Mouse (Mus musculus): ENCODE data around the gene Gucy2d.

Gene Gucy2d

DNA sequence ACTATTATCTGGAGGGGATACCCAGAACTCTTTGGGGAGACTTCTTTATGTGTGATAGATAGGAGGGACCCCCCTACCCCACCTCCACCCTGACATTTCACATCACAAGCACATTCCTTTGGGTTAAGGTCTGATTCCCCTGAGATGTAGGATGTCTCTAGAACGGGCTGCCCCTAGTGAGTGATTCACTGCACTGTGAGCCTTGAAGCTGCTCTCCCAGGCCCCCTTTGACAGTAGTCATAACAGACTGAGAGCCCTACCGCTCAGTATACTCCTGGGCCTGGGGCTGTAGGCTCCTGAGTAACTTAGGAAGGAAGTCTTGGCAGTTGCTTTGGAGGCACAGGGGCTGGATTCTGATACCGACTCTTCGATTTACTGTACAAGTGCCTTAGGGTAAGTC is 50.1 kb downstream of the Gucy2d start:
- DNase-seq (ENCODE audit: low spot score): no peak

DNA sequence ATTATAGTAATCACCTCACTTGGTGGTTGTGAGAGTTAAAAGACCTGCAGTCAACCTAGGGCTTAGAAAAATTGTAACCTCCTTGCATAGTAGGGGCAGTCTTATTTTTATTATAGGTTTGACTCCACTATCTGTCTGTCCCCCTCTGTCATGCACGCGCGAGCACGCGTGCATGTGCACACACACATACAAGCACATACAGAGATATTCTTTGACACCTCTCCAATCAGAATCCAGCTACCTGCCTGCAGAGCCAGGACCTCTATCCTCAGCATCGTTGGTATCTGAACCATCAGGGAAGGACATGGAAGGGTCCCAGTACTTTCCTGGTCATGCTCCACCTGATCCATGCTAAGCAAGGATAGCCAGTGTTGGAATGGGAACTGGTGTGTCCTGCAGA is 50.7 kb downstream of the Gucy2d start:
- DNase-seq (ENCODE audit: low spot score): no peak

DNA sequence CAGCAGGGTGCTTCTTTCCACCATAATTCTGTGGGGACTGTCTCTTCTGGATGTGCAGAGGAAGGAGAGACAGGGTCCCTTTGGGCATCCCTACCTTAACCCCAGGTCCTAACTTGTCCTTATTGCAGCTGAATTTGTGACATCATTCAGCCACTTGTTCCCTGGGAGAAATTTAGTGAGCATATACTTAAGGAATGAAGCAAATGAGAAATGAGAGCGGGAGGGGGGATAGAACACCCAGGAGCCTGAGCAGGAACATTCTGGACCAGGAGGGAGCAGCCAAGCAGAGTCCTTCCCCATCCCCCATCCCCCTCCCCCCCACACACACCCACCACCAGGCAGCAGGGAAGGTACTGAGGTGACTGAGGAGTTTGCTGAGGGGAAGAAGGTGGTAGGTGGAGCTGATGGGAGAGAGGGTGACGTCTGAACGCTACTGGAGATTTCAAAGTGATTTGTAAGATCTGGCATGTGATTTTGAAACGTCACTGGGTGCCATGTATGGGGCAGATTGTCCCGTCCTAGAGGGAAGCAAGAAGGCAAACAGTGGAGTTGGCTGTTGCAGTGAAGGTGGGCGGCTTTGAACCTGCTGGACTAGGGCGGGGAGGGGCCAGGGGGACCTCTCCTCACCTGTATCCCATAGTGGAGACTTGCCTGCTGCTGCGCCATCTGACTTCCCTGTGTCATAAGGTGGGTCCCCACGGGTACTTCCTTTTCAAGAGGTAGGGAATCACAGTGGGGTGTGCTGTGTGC is 51.4 kb downstream of the Gucy2d start:
- no peak for DNase-seq (ENCODE audit: low spot score)

DNA sequence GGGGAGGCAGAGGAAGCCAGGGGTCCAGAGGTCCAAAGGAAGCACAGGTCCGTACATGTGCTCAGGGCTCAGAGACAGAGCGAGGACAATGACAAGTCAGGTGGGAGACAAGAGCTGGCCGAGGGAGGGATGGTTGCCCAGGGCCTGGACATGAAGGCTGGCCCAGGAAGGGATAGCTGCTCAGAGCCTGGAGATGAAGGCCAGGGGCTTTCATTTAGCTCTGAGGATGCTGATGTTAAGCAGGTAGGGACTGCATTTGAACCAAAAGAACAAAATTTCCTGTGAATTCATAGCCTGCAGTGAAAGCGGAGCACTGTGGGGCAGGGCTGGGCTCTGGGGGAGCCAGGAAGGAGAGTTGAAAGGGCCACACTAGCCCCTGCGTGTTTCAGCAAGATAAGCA is 52.1 kb downstream of the Gucy2d start:
- no peak for DNase-seq (ENCODE audit: low spot score)

DNA sequence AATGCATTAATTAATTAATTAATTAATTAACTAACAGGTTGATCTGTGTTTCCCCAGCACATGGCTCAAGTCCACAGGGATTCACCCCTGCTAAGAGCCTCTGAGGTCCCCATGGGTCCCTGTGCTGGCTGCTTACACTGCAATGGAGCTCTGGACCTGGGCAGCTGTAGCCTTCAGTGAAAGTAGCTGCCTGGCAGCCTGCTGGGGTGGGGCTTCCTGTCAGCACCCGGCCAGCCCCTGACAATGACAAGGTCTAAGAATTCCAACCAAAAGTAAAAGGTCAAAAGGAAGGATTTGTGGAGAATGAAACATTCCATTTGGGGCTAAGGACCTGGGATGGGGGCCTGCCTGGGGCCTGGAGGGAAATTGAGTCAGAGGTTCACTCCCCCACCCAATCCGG is 53.1 kb downstream of the Gucy2d start:
- DNase-seq (ENCODE audit: low spot score): no peak

DNA sequence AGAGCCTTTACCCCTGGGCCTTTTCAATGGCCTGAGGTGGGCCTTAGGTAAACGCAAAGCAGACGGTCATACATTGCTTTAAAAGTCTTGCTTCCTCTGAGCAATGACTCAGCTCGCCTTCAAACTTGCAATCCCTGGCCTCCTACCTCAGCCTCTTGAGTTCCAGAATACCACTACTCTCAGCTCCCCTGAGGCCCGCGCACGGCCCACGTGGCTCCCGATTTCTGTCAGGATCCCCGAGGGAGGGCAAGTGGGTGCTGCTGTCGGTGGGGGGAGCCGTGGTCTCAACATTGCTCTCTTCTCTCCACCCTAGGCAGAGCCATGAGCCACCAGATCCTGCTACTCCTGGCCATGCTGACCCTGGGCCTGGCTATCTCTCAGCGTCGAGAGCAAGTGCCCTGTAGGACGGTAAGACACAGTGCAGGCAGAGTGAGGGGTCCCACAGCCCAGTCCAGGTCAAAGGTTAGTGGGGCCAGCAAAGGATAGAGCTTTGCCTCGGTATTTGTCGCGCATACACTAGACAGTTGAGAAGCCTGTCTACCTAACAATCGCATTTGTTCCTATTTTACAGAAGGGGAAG is 53.8 kb downstream of the Gucy2d start:
- no peak for DNase-seq (ENCODE audit: low spot score)

DNA sequence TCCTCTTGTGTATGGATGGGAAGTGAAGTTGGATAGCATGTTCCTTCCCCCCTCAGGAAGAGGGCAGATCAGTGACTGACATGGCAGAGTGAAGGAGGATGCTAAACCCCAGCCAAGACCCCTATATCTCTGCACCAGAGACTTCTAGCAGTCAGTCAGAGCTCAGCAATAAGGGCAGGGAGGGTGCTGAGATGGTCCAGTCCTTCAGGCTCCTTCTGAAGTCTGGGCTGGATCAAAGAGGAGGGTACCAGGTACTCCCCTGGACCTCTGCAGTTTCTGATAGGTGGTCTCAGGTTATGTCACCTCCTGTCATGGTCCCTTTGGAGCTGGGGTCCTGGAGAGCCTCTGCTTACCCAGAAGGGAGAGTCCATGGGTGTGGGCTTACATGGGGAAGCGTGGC is 55.4 kb downstream of the Gucy2d start:
- no peak for DNase-seq (ENCODE audit: low spot score)

DNA sequence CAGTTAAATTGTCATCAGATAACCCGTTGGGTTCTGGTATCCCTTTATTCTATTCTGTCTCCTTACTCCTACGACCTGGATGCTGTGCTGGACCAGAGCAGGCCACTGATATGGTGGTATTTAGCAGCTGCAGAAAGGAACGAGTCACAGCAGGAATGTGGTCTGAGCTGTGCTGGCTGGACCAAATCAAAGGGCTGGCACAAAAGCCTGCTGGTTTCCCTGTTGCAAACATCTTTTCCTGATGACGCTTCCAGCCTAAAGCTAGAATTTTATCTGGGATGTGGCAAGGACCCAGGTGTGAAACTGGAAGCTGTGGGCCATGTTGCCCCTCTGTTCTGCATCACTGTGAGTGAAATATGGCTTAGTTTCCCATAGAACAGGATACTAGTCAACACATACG is 57.2 kb downstream of the Gucy2d start:
- DNase-seq (ENCODE audit: low spot score): no peak

DNA sequence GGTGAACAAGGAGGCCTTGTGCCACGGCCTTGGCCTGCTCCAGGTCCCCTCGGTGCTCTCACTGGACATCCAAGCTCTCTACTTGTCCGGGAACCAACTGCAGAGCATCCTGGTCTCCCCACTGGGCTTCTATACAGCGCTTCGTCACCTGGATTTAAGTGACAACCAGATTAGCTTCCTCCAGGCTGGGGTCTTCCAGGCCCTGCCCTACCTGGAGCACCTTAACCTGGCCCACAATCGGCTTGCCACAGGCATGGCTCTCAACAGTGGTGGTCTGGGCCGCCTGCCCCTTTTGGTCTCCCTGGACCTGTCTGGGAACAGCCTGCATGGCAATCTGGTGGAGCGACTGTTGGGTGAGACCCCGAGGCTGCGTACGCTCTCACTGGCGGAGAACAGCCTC is 57.9 kb downstream of the Gucy2d start:
- DNase-seq (ENCODE audit: low spot score): no peak

DNA sequence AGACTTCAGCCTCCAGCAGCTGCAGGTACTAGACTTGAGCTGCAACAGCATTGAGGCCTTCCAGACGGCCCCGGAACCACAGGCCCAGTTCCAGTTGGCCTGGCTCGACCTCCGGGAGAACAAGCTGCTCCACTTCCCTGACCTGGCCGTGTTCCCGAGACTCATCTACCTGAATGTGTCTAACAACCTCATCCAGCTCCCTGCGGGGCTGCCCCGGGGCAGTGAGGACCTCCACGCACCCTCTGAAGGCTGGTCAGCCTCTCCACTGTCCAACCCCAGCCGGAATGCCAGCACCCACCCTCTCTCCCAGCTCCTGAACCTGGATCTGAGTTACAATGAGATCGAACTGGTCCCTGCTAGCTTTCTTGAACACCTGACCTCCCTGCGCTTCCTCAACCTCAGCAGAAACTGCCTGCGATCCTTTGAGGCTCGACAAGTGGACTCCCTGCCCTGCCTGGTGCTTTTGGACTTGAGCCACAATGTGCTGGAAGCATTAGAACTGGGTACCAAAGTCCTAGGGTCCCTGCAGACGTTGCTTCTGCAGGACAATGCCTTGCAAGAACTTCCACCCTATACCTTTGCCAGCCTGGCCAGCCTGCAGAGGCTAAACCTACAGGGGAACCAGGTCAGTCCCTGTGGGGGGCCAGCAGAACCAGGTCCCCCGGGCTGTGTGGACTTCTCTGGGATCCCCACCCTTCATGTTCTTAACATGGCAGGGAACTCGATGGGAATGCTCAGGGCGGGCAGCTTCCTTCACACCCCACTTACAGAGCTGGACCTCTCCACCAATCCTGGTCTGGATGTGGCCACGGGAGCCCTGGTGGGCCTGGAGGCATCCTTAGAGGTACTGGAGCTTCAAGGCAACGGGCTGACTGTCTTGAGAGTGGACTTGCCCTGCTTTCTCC is 58.7 kb downstream of the Gucy2d start:
- DNase-seq (ENCODE audit: low spot score): no peak

DNA sequence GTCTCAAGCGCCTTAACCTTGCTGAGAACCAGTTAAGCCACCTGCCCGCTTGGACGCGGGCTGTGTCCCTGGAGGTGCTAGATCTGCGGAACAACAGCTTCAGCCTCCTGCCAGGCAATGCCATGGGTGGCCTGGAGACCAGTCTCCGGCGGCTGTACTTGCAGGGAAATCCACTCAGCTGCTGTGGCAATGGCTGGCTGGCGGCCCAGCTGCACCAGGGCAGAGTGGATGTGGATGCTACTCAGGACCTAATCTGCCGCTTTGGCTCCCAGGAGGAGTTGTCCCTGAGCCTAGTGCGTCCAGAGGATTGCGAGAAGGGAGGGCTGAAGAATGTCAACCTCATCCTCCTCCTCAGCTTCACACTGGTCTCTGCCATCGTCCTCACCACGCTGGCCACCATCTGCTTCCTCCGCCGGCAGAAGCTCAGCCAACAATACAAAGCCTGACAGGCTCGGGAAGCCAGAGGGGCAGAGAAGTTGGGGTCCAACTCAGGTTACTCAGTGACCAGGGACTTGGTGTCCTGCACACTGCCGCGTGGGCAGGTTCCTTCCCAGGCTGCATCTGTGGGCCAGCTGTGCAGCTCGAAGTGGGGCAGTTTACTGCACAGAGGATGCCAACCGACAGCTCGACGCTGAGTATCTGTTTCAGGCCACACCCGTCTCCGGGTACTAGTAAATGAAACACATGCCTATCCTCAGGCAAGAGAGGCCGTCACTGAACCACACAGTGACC is 59.5 kb downstream of the Gucy2d start:
- DNase-seq (ENCODE audit: low spot score): no peak

DNA sequence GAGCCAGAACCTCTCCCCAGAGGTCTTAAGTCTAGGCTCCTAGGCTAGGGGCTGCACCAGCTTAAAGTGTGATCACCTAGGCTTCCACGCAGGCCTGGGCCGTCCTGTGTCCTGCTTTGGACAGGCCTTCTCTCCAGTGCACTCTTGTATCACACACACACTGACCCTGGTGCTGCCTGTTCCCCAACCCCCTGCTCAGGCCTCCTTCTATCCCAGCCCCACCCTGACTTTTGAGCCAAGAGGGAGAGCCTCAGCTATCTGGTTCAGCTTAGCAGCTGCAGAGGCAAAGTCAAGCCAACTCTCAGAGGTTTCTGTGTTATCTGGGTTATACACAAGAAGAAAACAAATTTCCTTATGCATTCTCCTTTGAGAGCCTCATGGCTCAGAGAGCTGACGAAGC is 60.3 kb downstream of the Gucy2d start:
- no peak for DNase-seq (ENCODE audit: low spot score)

DNA sequence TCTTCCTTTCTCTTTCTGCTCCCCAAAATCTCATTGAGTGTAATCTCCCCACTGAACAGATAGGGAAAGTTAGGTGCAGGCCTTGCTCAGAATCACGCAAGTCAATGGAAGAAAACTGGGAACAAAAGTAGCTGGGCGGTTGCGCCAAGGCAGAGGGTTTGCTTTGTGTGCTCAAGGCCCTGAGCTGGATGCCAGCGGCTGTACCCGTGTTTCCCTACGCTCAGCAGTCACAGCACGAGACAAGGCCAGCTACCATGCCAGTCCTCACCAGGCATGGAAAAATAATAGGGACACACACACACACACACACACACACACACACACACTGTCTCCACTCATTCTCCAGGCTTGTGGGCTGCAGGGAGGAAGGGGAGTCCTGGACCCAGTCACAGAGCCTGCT is 60.9 kb downstream of the Gucy2d start:
- DNase-seq (ENCODE audit: low spot score): no peak

DNA sequence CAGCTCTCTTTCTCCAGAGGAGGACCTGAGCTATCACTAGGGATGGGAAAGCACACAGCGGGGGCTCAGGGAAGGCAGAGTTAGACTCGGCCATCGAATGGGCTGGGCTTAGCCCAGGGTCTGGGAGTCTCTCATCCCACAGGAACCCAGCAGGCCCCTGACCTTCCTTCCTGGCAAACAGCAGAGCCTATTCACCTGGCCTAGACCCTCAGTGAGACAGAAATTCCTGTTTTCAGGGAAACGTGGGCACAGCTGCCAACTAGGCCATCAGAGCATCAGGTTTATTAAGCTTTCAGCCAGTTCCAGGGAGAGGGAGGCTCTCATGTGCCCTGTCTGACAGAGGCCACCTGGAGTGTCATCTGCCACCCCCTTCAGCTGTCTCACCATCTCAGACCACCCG is 62.7 kb downstream of the Gucy2d start:
- DNase-seq (ENCODE audit: low spot score): no peak

DNA sequence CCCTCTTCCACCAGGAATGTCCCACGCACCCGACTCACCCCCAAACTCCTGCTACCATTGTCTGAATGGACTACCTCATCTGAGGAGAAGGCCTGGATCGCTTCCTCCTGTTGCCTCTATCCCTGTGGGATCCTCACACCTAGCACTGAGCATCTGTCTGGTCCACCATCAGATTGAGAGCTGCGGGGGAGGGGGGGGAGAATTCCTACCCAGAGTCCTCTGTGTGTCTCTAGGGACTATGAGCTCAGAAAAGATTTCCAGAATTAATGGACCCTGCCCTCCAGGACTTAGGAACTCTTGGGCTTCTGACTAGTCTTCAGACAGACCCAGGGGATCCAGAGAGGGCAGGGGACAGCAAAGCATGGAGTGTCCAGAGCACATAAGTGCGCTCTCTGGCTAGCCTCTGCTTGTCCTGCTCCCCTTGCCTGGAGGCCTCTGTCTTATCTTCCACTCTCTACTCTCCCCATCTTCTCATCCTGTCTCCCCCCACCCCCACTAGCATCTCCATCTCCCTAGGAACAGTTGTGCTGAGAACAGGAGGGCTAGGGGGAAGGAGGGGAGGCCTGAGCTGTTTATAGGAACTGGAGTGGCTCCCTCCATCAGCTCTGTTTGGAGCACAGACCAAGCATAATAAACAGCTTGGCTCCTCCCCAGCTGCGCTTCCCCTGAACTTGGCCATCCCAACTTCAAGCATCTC is 63.9 kb downstream of the Gucy2d start:
- DNase-seq (ENCODE audit: low spot score): peak; percentile 40

DNA sequence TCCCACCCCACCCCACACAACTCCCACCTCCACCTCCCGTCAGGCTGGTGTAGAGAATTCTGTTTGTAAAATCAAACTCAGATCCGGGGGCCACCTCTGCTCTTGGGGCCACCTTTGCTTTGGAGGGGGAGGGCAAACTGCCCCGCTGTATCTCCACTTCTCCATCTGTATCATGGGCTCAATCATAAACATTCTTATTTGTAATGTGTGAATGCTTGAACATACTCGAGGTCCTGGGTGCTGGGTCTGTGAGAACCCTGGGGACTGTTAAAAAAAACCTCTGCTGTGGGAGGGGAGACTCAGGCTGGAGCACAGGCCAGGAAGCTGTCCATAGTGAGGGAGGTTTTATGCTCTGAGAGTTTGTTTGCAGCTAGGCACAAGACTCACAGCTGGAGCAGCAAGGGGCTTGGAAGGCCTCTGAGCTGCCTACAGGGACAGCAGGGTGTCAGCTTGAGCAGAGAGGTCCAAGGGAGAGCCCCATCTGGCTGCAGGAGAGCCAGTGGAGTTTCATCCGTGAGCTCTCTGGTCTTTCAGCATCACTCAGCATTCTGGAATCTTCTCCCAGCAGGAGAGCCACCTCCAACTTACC is 64.6 kb downstream of the Gucy2d start:
- DNase-seq (ENCODE audit: low spot score): no peak

DNA sequence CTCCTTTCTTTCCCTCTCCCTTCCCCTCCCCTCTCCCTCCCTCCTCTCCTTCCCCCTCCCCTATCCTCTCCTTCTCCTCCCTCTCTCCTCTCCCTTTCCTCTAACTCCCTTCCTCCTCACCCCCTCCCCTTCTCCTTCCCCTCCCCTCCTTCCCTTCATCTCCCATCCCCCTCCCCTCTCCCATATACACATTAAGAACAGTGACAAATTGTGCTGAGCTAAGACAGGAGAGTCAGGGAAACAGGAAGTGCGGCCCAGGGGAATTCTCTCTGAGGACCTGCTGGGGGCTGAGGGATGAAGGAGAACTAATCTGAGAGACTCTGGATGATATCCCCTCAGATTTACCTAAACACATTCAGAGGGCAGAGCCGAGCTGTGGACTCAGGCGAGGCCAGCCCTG is 65.4 kb downstream of the Gucy2d start:
- DNase-seq (ENCODE audit: low spot score): peak; percentile 61

DNA sequence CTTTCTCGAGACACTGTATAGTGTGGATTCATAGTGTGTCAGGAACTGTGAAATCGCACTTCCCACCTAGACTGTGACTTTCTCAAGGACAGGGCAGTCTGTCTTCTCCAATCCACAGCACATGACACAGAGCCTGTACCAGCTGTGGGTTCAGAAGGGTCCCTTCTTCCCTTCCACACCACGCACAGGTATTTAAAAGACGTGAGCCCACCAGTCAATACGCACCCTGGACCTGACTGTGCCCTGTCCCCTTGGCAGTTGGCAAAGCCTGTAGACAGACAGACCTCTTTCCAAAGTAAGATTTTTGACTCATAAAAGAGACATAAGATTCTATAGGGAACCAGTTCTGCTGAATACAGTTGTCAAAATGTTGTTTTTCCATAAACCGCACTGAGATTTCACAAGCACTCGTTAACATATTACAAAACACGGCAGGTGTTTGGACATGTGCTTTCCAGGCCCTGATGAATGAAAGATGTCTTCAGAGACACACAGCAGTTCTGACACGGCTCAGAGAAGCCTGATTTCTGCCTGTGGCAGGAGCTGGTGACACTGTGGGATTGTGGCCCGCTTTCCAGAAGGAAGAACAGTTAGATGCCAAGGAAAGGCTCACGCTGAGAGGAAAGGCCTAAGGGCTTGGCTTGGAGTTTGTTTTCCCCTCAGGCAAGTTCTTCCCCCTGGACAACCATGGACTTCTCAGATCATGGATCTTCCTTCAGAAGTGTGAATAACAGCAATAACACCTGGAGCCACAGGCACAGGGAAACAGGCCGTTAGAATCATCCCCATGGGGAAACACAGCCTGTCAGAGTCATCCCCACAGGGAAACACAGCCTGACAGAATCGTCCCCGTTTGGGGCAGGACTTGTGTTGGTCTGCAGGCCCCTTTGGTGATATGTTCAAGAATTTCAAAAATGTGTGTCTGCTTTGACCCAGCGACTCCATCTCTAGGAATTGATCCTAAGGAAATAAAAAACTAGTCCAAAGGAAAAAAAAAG is 71.0 kb downstream of the Gucy2d start:
- DNase-seq (ENCODE audit: low spot score): no peak

DNA sequence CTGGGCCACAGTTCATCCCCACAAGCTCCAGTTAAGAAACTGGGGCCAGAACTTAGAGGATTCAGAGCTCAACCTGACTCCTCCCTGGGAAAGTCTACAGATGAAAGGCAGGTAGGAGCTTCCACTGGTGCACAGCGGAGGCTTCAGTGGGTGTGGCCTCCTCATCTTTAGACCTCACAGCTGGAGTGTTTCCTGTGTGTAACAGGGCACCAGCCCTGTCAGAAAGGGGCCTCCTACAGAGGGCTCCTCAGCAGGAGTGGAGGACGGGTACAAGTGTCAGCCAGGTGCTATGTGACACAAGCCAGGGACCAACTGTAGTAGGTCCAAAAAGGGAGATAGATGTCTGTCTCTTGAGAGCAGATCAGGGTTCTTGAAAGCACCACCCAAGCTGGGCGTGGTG is 73.0 kb downstream of the Gucy2d start:
- no peak for DNase-seq (ENCODE audit: low spot score)

DNA sequence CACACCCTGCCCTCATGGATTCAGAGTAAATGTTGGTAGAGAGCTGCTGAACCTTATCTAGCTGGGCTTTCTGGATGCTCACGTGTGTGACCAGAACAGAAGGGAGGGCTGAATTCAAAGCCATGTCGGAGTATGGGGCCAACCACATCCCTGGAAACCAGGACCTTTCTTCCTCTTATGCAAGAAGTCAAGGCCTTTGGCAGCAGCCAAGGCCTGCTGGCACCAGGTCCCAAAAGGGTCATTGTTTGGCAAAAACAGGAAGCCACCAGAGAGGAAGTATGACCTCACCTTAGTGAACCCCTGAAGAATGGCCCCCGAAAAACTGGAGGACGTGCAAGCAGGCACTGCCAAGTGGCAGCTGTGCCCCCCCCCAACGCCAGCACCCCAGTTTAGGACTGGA is 82.4 kb downstream of the Gucy2d start:
- DNase-seq (ENCODE audit: low spot score): no peak
